Mouse (Mus musculus) embryo, embryonic 11.5 days (tissue): Measurements from ENCODE around the gene Rnf144a.
"Not testable (repeated sequence)": the region's sequence is repeated elsewhere in the genome, so short reads cannot be mapped to it uniquely, and the experiment has no call there.

Experiments used
- DNase-seq: peaks from one replicate; pipeline ENCODE4 v3.0.0-alpha.2; 2012; ENCODE audit warnings: low read depth, low spot score

Gene Rnf144a

GRCm38 (mm10) chr12:26323783-26324364, 91.2 kb downstream of the Rnf144a start:
- DNase-seq: no peak

GRCm38 (mm10) chr12:26316261-26316660, 98.8 kb downstream of the Rnf144a start:
- DNase-seq: no peak

- peak; percentile 11 for DNase-seq
These were observed 100.1 kb downstream of the Rnf144a start for GRCm38 (mm10) chr12:26314959-26315358.

DNA sequence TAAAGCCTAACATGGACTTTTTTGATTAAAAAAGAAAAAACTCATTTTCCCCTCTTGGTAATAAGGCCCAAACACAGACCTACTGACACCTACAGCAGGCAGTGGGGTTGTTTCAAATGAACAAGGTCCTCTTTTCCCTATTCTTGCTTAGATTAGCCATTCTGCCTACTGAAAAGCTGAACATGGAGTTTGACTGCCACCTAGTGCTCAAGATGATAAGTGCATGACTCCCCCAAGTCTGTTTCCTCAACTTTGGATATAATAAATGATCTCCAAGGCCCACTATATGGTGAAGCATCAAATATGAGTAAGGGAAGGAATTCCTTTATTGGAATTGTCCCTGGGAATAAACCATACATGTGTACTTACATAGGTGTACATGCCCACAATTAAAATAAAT, 103.5 kb downstream of the Rnf144a start:
- DNase-seq: peak; percentile 47

GRCm38 (mm10) chr12:26310247-26310646, 104.8 kb downstream of the Rnf144a start:
- DNase-seq: no peak

GRCm38 (mm10) chr12:26302886-26303285, 112.2 kb downstream of the Rnf144a start:
- DNase-seq: no peak

DNA sequence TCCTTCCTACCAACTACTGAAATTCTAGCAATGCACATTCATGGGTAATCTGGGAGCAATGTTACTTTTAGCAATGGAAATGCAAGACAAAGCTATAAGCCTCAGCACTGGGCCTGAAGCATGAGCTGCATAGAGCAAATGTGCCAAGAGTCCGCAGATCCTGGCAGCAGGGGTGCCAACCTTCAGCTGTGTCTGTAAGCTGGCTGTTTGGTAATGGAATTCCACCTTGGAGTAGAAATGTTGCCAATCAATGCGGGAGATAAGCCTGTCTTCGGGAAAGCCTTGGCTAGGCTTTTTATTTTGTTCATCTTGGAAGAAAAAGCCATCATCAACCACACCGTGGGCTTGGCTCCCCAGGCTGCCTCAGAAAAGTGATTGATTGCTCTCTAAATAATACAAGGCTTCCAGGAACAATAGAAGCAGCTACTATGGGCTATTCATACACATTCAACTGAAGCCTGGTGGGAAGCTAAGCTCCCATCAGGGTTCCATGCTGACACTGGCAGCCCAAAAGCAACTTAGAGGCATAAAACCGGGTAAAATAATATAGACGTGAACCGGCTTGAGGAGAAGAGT, 115.5 kb downstream of the Rnf144a start:
- no peak for DNase-seq

- not testable (repeated sequence) for DNase-seq
These were observed 119.1 kb downstream of the Rnf144a start for GRCm38 (mm10) chr12:26295995-26296394.

- DNase-seq: no peak
These were observed 125.9 kb downstream of the Rnf144a start for GRCm38 (mm10) chr12:26289200-26289599.

DNA sequence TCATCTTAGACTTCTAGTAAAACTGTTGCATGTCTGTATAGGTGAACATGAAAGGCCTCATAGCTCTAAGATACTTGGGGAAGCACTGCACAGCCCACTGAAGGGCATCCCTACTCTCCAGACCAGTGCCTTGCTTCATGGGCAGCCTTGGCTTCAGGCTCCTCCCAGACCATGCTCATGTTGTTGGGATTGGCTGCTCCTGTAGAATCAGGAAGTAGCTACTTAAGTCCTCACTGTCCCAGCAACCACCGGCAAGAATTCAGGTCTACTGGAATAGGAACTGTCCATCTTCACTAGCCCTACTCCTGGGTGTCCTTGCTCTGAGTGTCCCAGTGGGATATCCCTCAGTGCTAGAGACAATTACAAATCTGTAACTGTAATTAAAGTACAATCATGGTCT, 126.7 kb downstream of the Rnf144a start:
- no peak for DNase-seq

DNA sequence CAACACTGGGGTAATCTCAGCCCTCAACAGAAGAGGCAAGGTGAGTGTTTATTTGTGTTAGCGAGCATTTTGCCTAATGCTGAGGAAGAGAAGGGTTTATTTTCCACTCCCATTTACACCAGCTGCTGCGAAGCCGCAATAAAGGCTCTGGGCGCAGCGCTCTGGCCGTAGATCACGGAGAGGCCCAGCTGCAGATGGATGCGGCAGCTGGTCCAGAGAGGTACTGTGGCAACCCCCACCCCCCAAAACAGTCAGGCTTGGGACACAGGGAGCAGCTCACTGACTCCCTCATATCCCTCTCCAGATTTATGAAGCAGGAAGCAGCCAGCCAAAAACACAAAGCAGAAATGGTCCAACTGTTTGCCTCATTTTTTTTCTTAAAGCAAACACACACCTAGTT, 129.1 kb downstream of the Rnf144a start:
- DNase-seq: no peak

DNA sequence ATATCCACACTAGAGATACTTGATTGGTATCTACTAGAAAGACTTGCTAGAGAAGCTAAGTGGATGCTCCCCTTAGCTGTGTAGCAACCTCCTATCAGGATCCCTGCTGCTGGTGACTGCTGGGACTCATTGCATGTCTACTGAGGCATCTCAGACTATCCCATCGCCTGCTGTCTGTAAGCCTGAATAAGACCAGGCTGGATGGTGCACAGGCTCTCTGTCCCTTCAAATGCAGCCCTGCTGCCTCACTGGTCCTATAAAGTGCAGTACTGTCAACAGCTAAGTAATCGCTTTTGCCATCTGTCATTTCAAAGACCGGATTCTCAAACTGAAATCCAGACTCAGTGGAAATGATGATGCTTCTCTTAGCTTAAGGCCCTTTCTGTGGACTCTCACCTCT, 129.6 kb downstream of the Rnf144a start:
- DNase-seq: no peak

GRCm38 (mm10) chr12:26280719-26281480, 134.2 kb downstream of the Rnf144a start:
- DNase-seq: no peak

- DNase-seq: peak; percentile 54
These were observed 137.9 kb downstream of the Rnf144a start for GRCm38 (mm10) chr12:26277002-26277669.

GRCm38 (mm10) chr12:26276556-26276955, 138.5 kb downstream of the Rnf144a start:
- DNase-seq: no peak
